Mouse (Mus musculus) gastrocnemius, adult 2 months (tissue): ENCODE results near the gene Rai1. TPM values are rescaled to one million over a fixed set of nuclear protein-coding genes. Genes with fewer than 3 reads are reported as not detected.
A peak's percentile ranks its signal among the peaks of the same experiment; 100 is the strongest.

Source experiments
- DNase-seq: peaks from one replicate; pipeline ENCODE4 v3.0.0; 2022
- H3K27ac ChIP-seq: fragments of 200-600 bp; 2 replicates; pipeline ENCODE4 v1.8.1; 2022; ENCODE audit warnings: mild to moderate bottlenecking
- H3K4me3 ChIP-seq: fragments of 200-600 bp; 2 replicates; pipeline ENCODE4 v1.8.1; 2022; ENCODE audit warnings: mild to moderate bottlenecking, moderate library complexity
- CTCF ChIP-seq: fragments of 200-600 bp; IDR thresholded peaks from 2 replicates; pipeline ENCODE4 v1.8.1; 2022; ENCODE audit warnings: antibody characterized with exemption, mild to moderate bottlenecking, moderate library complexity
- intact Hi-C: fragments of 180-260 bp; cut with DNase I; formaldehyde crosslinking; loops from one replicate; pipeline ENCODE4 v1.15.1; 2025
- long read RNA-seq, 2 experiments: library from polyadenylated mRNA; stranded (forward); transcript quantifications; one replicate each; pipeline ENCODE4 v2.0.0; 2021
- total RNA-seq, 2 experiments: library from RNA; stranded (reverse); gene quantifications; 2 replicates each; pipeline ENCODE4 v1.2.3; 2021

Gene Rai1
- total RNA-seq: 10 to 100 TPM; 23.8 to 27.3 TPM
- long read RNA-seq, experiment 1, full-length matches to known transcripts: 4 of 14 reads
- long read RNA-seq, experiment 1, partial matches to known transcripts: 8 of 14 reads
- long read RNA-seq, experiment 1, other reads (novel, unspliced or antisense): 2 of 14 reads
- long read RNA-seq, experiment 2, full-length matches to known transcripts: 14 of 26 reads
- long read RNA-seq, experiment 2, partial matches to known transcripts: 8 of 26 reads
- long read RNA-seq, experiment 2, other reads (novel, unspliced or antisense): 4 of 26 reads

GRCm38 (mm10) chr11:60104810-60105592, at the start of gene Rai1:
Rai1 (plus strand) TSS chr11:60105013.
- peak; percentile 94 for DNase-seq
- intact Hi-C loops: loop anchor here (2.0 to 5.0 kb wide), 4 partner anchors 37 to 312 kb away; partner anchors contain the start of genes Atpaf2 and Gid4
- Histone ChIP-seq H3K27ac (peak within 1 kb of the TSS; percentile 95), H3K4me3 (peak within 1 kb of the TSS; percentile 97)
- TF ChIP-seq CTCF: peak; percentile 100; the same call in 1 of the 2 replicates

DNA sequence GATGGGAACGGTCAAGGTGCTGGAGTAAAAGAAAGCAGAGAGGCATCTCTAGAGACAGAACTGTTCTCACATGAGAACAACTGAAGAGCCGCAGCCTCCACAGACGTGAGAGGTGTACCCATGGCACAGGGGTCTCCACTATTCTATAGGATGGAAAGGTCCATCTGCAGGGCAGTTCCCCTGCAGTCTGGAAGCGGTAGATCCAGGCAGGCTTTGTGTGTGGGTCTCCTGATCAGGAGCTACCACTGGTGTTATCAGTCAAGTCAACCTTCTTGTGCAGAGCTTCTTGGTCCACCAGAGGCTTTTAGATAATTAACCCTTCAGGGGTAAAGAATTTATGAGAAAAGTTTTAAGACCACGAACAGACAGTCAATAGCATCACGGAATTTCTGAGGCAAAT, 48.3 kb upstream of the Rai1 start:
- Histone ChIP-seq H3K27ac (no peak overlapping the region), H3K4me3 (no peak overlapping the region)
- DNase-seq: no peak
- no peak for TF ChIP-seq CTCF
- intact Hi-C loops: no loop called here

DNA sequence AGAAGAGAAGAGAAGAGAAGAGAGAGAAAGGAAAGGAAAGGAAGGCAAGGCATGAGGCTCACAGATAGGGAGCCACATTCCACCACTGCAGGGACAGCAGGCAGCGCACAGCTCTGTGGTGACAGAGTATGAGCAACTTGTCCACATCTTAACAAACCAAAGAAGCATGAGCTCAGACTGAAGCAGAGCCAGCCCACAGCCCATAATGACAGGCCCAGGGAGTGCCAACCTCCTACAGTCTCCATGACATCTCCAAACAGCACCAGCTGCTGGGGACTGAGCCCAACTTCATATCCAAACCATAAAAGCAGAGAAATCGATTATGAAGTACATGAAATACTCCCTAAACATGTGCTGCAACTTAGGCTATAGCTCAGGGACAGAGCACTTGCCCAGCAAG, 46.8 kb upstream of the Rai1 start:
- TF ChIP-seq CTCF: no peak
- intact Hi-C loops: no loop called here
- no peak for DNase-seq
- Histone ChIP-seq H3K4me3 (no peak overlapping the region), H3K27ac (no peak overlapping the region)

GRCm38 (mm10) chr11:60058441-60058840, 46.4 kb upstream of the Rai1 start:
- no peak for TF ChIP-seq CTCF
- intact Hi-C loops: no loop called here
- Histone ChIP-seq H3K4me3 (no peak overlapping the region), H3K27ac (no peak overlapping the region)
- peak; percentile 33 for DNase-seq

- intact Hi-C loops: no loop called here
- H3K4me3 ChIP-seq: no peak overlapping the region
- no peak overlapping the region for H3K27ac ChIP-seq
- DNase-seq: no peak
- no peak for TF ChIP-seq CTCF
Measured at GRCm38 (mm10) chr11:60060026-60060425, 44.8 kb upstream of the Rai1 start.

DNA sequence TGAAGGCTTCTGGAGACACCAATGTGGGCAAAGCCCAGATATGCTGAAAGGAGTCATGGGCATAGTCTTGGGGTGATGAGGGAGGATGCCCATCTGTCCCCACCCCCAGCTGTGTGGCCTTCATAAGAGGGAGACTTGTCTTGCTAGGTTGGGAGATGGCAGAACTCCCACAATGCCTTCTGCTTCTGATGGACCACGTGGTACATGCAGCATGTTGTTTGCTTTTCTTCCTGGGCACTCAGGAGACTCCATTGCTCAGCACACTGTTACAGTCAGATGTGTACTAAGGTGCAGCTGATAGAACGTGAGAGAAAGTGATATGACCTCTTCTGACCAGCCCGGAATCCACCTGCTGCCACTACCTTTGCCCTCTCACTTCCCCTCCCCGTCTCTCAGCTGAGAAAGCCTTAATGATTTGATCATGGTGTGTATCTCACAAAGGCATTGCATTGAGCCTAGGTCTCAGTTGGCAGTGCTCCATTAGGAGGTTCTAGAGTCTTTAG, 43.3 kb upstream of the Rai1 start:
- no peak overlapping the region for H3K4me3 ChIP-seq
- intact Hi-C loops: no loop called here
- no peak overlapping the region for H3K27ac ChIP-seq
- no peak for TF ChIP-seq CTCF
- no peak for DNase-seq

DNA sequence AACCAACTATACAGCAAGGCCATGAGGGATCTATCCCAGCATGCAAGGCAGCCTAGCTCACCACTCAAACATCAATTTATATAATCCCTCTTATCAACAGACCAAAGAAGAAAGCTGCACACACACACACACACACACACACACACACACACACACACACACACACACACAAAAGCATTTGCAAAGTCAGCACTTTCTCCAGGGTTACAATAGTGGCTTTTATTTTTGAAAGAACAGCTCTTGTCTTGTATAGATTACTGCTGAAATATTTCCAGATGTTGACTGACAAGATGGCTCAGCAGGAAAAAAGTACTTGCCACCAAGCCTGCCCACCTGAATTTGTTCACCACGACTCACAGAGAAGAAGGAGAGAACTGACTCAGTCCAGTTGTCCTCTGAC, 39.5 kb upstream of the Rai1 start:
- TF ChIP-seq CTCF: no peak
- intact Hi-C loops: no loop called here
- no peak overlapping the region for H3K4me3 ChIP-seq

GRCm38 (mm10) chr11:60067646-60068045, 37.2 kb upstream of the Rai1 start:
- no peak for DNase-seq
- intact Hi-C loops: no loop called here
- no peak overlapping the region for H3K27ac ChIP-seq
- no peak overlapping the region for H3K4me3 ChIP-seq
- no peak for TF ChIP-seq CTCF

More for the DNA sequence above, 39.5 kb upstream of the Rai1 start:
- no peak overlapping the region for H3K27ac ChIP-seq
- DNase-seq: no peak

GRCm38 (mm10) chr11:60068631-60069030, 36.2 kb upstream of the Rai1 start:
- DNase-seq: no peak
- no peak for TF ChIP-seq CTCF
- H3K27ac ChIP-seq: no peak overlapping the region
- intact Hi-C loops: no loop called here
- no peak overlapping the region for H3K4me3 ChIP-seq

GRCm38 (mm10) chr11:60070599-60070998, 34.2 kb upstream of the Rai1 start:
- Histone ChIP-seq H3K27ac (no peak overlapping the region; the same call in 1 of the 2 replicates), H3K4me3 (no peak overlapping the region)
- intact Hi-C loops: no loop called here
- TF ChIP-seq CTCF: peak; percentile 71
- DNase-seq: peak; percentile 60

DNA sequence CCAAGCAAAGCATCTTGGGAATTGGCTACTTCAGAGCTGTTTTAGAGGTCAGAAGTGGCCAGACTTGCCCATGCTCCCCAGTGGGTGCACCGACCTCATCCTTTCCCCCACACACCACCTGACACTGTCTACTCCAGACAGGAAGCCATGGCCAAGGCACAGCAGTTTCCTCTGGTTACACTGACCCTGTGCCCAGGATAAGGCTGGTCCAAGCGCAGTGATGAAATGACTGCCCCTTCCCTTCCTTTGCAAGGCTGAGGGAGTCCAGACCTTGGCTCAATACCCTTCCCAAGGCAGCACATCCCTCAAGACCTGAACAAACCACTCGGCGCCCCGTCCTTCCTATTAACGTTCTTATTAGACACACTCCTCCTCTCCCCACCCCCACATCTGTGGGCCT, 33.6 kb upstream of the Rai1 start:
- Histone ChIP-seq H3K27ac (no peak overlapping the region), H3K4me3 (no peak overlapping the region)
- peak; percentile 59 for DNase-seq
- no peak for TF ChIP-seq CTCF
- intact Hi-C loops: no loop called here

GRCm38 (mm10) chr11:60073121-60073520, 31.7 kb upstream of the Rai1 start:
- intact Hi-C loops: no loop called here
- no peak for DNase-seq
- TF ChIP-seq CTCF: no peak
- no peak overlapping the region for H3K27ac ChIP-seq
- H3K4me3 ChIP-seq: no peak overlapping the region

- H3K4me3 ChIP-seq: no peak overlapping the region
- intact Hi-C loops: no loop called here
- H3K27ac ChIP-seq: no peak overlapping the region
- no peak for TF ChIP-seq CTCF
- peak; percentile 82 for DNase-seq
Measured at GRCm38 (mm10) chr11:60073936-60074502, 30.8 kb upstream of the Rai1 start.
